Mouse (Mus musculus) cortical plate, adult 2 months (tissue): ENCODE data around the gene Cwh43.

Source experiments
- CTCF ChIP-seq: fragments of 200-500 bp; IDR thresholded peaks from 2 replicates; pipeline ENCODE4 v1.5.1; 2011; ENCODE audit warnings: mild to moderate bottlenecking, control low read depth, low read length; ENCODE audit not compliant: insufficient read depth; ENCODE audit errors: extremely low read depth
- POLR2A ChIP-seq: fragments of 200-500 bp; IDR thresholded peaks from 2 replicates; pipeline ENCODE4 v1.6.1; 2011; ENCODE audit warnings: mild to moderate bottlenecking, low read length, control low read depth; ENCODE audit not compliant: insufficient read depth; ENCODE audit errors: extremely low read depth

DNA sequence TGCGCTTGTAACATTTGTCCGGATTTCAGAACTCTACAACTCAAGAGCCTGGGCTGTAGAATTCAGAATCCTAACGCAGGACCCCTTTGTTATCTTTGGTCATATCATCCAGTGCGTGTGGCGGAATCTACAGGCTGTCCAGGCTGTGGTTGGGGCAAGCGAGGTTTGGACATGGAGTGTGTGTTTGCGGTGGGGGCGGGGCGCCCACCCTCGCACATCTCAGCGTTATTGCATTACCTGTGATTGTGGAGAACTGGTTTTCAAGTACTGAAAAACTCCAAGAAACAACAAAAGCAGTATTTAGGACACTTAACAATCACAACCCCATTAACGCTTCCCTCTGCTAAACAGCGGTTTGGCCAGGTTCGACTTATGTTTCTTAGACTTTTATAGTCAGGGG is 84.0 kb downstream of the Cwh43 start:
- TF ChIP-seq POLR2A (no peak), CTCF (no peak)
